Mouse (Mus musculus): ENCODE results near the gene Vps35l. TPM values are rescaled to one million over a fixed set of nuclear protein-coding genes. Genes with fewer than 3 reads are reported as not detected.

Gene Vps35l
- total and polyA plus RNA-seq, 3 experiments: 32.6 to 85.3 (median 52.2) TPM

- peak; percentile 65 for DNase-seq
Observed at GRCm38 (mm10) chr7:118884969-118885368, 144.9 kb downstream of the Vps35l start.

GRCm38 (mm10) chr7:118887303-118888055 is 147.5 kb downstream of the Vps35l start:
- DNase-seq: no peak

GRCm38 (mm10) chr7:118889046-118889680 is 149.1 kb downstream of the Vps35l start:
- peak; percentile 20 for DNase-seq

Other genes starting within 250 kb of the Vps35l start
- gene Itpripl2, start 248.3 kb upstream of the Vps35l start, total RNA-seq (2021): 10 to 100 TPM; 10.4 to 18.6 TPM
- 16.4 and 19.5 TPM in 2 replicates for gene Itpripl2, start 248.3 kb upstream of the Vps35l start, polyA plus RNA-seq (2012; rRNA removed)
- gene Coq7, start 206.9 kb upstream of the Vps35l start, total RNA-seq (2021): 10 to 100 TPM; 28.3 to 52.0 TPM
- 32.3 and 37.0 TPM in 2 replicates for gene Coq7, start 206.9 kb upstream of the Vps35l start, polyA plus RNA-seq (2012; rRNA removed)
- gene Tmc7, start 155.5 kb upstream of the Vps35l start, total RNA-seq (2021): under 1 TPM; 0.69 TPM
- gene Tmc7, start 155.5 kb upstream of the Vps35l start, polyA plus RNA-seq (2012; rRNA removed): 0.20 TPM in 2 replicates
- not detected for gene Tmc5, start 142.9 kb upstream of the Vps35l start, total RNA-seq (2021)
- 0.04 and 0.08 TPM in 2 replicates for gene Tmc5, start 142.9 kb upstream of the Vps35l start, polyA plus RNA-seq (2012; rRNA removed)
- 100 to 1,000 TPM; 111 to 162 TPM for gene Gde1, start 34.4 kb upstream of the Vps35l start, total RNA-seq (2021)
- gene Gde1, start 34.4 kb upstream of the Vps35l start, polyA plus RNA-seq (2012; rRNA removed): 1,038 and 1,224 TPM in 2 replicates
- gene Ccp110, start 27.7 kb upstream of the Vps35l start, total RNA-seq (2021): 1 to 10 TPM; 4.6 to 7.5 TPM
- 0.85 and 0.93 TPM in 2 replicates for gene Ccp110, start 27.7 kb upstream of the Vps35l start, polyA plus RNA-seq (2012; rRNA removed)
- 10 to 100 TPM; 14.7 to 44.3 TPM for gene Iqck, start 115.5 kb downstream of the Vps35l start, total RNA-seq (2021)
- gene Iqck, start 115.5 kb downstream of the Vps35l start, polyA plus RNA-seq (2012; rRNA removed): 13.5 and 14.8 TPM in 2 replicates
- 10 to 100 TPM; 34.6 to 70.0 TPM for gene Knop1, start 116.0 kb downstream of the Vps35l start, total RNA-seq (2021)
- 5.7 and 8.0 TPM in 2 replicates for gene Knop1, start 116.0 kb downstream of the Vps35l start, polyA plus RNA-seq (2012; rRNA removed)

All from adrenal gland, adult 2 months (tissue).